ENCODE assay signal across 8 mouse cellular contexts in genomic region chr4:47091493-47092386, GRCm38 (mm10). TPM values are rescaled to one million over a fixed set of nuclear protein-coding genes. Genes with fewer than 3 reads are reported as not detected.
DNase-seq lines count a peak whose midpoint lies in the region; ATAC-seq and TF ChIP-seq lines count a peak whose summit lies in the region.

Galnt12 (plus strand) TSS chr4:47091909.

- H3K27me3 ChIP-seq in hindbrain, postnatal 0 days (ENCODE audit: insufficient read depth, low read length) = 0 out of 2 replicates have a peak, but pooled peaks cover 8% of the 10 kb centered on the region
- peaks cover 61% of the 10 kb centered on the region for H3K27me3 ChIP-seq in liver, embryonic 12.5 days (replicated peaks)
- H3K27me3 ChIP-seq in neural tube, embryonic 15.5 days (replicated peaks) = peaks cover 25% of the 10 kb centered on the region

- H3K36me3 ChIP-seq in hindbrain, postnatal 0 days (ENCODE audit: insufficient read depth, low read length) = no peaks in the 10 kb centered on the region
- H3K36me3 ChIP-seq in liver, embryonic 12.5 days = no peaks in the 10 kb centered on the region
- H3K36me3 ChIP-seq in neural tube, embryonic 15.5 days = no peaks in the 10 kb centered on the region

- no peaks in the 10 kb centered on the region for H3K4me1 ChIP-seq in embryonic fibroblast, embryonic 13.5 days (ENCODE audit: control insufficient read depth, insufficient read depth, low read length)
- H3K4me1 ChIP-seq in hindbrain, postnatal 0 days (ENCODE audit: insufficient read depth, low read length) = peaks cover 7% of the 10 kb centered on the region
- peaks cover 9% of the 10 kb centered on the region for H3K4me1 ChIP-seq in liver, embryonic 12.5 days
- H3K4me1 ChIP-seq in neural tube, embryonic 15.5 days = peaks cover 22% of the 10 kb centered on the region

- H3K9me3 ChIP-seq in hindbrain, postnatal 0 days (ENCODE audit: low read length) = no peaks in the 10 kb centered on the region
- no peaks in the 10 kb centered on the region for H3K9me3 ChIP-seq in liver, embryonic 12.5 days (replicated peaks)
- H3K9me3 ChIP-seq in neural tube, embryonic 15.5 days (replicated peaks) = no peaks in the 10 kb centered on the region

- WGBS in hindbrain, postnatal 0 days = 1% methylated on average over 58 of the region's 74 CpGs
- 2% methylated on average over 61 of the region's 74 CpGs for WGBS in liver, embryonic 12.5 days (ENCODE audit: insufficient replicate concordance)
- 1% methylated on average over 63 of the region's 74 CpGs for WGBS in neural tube, embryonic 15.5 days

- no peak for DNase-seq in frontal cortex, postnatal 25 days (ENCODE audit: low spot score in 2 of 2)
- peak; percentile 38 for DNase-seq in MN1 (ENCODE audit: low spot score)
- peak; percentile 46 for DNase-seq in hindbrain, postnatal 0 days (ENCODE audit: low spot score)
- DNase-seq in thymus, postnatal 36 days = peak; percentile 69 to 75

- TF ChIP-seq CTCF in embryonic fibroblast, embryonic 13.5 days (IDR thresholded peaks at IDR 0.05; ENCODE audit: borderline replicate concordance, insufficient read depth, low read length) = no peak
- no peak for TF ChIP-seq CTCF in hindbrain, postnatal 0 days (IDR thresholded peaks at IDR 0.05; ENCODE audit: low read depth)

- no peak within 1 kb of the TSS for H3K27ac ChIP-seq in embryonic fibroblast, embryonic 13.5 days (ENCODE audit: insufficient read depth, low read length)
- no peak within 1 kb of the TSS for H3K27ac ChIP-seq in hindbrain, postnatal 0 days
- H3K27ac ChIP-seq in liver, embryonic 12.5 days = no peak within 1 kb of the TSS
- H3K27ac ChIP-seq in neural tube, embryonic 15.5 days (replicated peaks) = no peak within 1 kb of the TSS

- H3K4me2 ChIP-seq in hindbrain, postnatal 0 days (ENCODE audit: low read depth, low read length) = peak within 1 kb of the TSS; percentile 99
- peak within 1 kb of the TSS; percentile 84 for H3K4me2 ChIP-seq in liver, embryonic 12.5 days
- H3K4me2 ChIP-seq in neural tube, embryonic 15.5 days = peak within 1 kb of the TSS; percentile 99

- H3K9ac ChIP-seq in hindbrain, postnatal 0 days (replicated peaks; ENCODE audit: low read length) = peak within 1 kb of the TSS; percentile 66
- H3K9ac ChIP-seq in liver, embryonic 12.5 days = no peak within 1 kb of the TSS
- peak within 1 kb of the TSS; percentile 75 for H3K9ac ChIP-seq in neural tube, embryonic 15.5 days (replicated peaks)

- ATAC-seq in frontal cortex, adult (ENCODE audit: low TSS enrichment) = peak; percentile 86
- peak; percentile 75 for ATAC-seq in hindbrain, postnatal 0 days
- ATAC-seq in liver, embryonic 12.5 days = no peak
- peak; percentile 89 for ATAC-seq in neural tube, embryonic 15.5 days (ENCODE audit: low FRiP score)

- TF ChIP-seq POLR2A in embryonic fibroblast, embryonic 13.5 days (IDR thresholded peaks at IDR 0.05; ENCODE audit: low read depth, low read length) = peak; percentile 28; the same call in 1 of the 2 replicates

- peak within 1 kb of the TSS; percentile 50 for H3K4me3 ChIP-seq in embryonic fibroblast, embryonic 13.5 days (ENCODE audit: insufficient read depth, low read length)
- H3K4me3 ChIP-seq in hindbrain, postnatal 0 days (ENCODE audit: low read length) = peak within 1 kb of the TSS; percentile 66
- H3K4me3 ChIP-seq in liver, embryonic 12.5 days = peak within 1 kb of the TSS; percentile 56
- H3K4me3 ChIP-seq in neural tube, embryonic 15.5 days (replicated peaks) = peak within 1 kb of the TSS; percentile 70

RNA-seq across cellular contexts. Expression of gene Galnt12, which starts in this region (rescaled TPM):
- polyA plus RNA-seq in embryonic fibroblast, embryonic 13.5 days (2011; ENCODE audit: insufficient read length, low read depth, missing spikeins) = 1.3 and 2.4 TPM in 2 replicates
- total RNA-seq in hindbrain, postnatal 0 days (2014; rRNA removed) = 1.5 and 1.7 TPM in 2 replicates
- polyA plus RNA-seq in hindbrain, postnatal 0 days (2015; fragmentation: Nextera tagmentation; extraction: Ambion mirVana) = 1.2 and 1.4 TPM in 2 replicates
- 0.63 and 0.68 TPM in 2 replicates for polyA plus RNA-seq in liver, embryonic 12.5 days (2016; fragmentation: Nextera tagmentation; extraction: Ambion mirVana)
- polyA plus RNA-seq in neural tube, embryonic 15.5 days (2015; fragmentation: Nextera tagmentation; extraction: Ambion mirVana) = 1.3 and 5.0 TPM in 2 replicates

Comparison
In these comparisons a context has a peak if more than half of its experiments do, and no peak if none do; other contexts are left out.
1. DNase-seq: peak in MN1 (single experiment), hindbrain, postnatal 0 days (single experiment) and thymus, postnatal 36 days (2 of 2); none in frontal cortex, postnatal 25 days (0 of 2).
2. Peak in every context shown above with its lines, with median percentiles within 50 percentile points of each other: H3K4me3 ChIP-seq and H3K4me2 ChIP-seq.